Mouse (Mus musculus) kidney, postnatal 36 days (tissue): Measurements from ENCODE around the gene Phf2.

Experiments
- DNase-seq, 2 experiments: peaks; one replicate each; pipeline ENCODE4 v3.0.0; 2021 to 2022; ENCODE audit warnings: mixed read lengths in 2 of 2

Gene Phf2

GRCm38 (mm10) chr13:48802181-48802580 is 68.7 kb downstream of the Phf2 start:
- DNase-seq, result no peak

DNA sequence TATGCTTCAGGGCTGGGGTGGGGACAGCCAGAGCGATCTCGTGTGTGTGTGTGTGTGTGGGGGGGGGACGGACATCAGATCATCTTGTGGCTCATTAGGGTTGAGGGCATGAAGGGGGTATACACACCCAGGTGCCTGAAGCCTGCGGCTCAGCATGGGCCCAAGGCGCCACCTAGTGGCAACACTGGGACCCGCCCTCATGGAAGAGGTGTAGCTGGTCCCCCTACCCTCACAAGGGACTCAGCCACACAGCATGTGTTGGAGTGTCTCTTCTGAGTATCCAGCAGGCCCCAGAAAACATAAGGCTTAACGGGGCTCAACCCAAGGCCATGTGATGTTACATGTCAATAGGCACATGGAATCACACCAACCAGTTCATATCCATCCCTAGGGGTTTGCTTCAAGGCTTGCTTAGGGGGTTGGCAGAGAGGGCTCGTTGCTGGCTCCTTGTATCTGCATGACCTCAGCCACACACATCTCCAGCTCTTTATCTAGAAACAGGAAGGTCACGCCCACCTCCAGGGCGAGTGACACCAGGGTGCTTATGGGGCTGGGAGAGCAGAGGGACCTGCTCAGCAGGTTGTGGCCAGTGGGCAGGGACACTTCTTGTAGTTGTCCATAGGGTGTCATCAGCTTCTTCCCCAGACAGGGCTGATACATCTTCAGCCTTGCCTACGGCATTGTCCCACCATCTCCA is 69.9 kb downstream of the Phf2 start:
- DNase-seq, result peak; percentile 41 to 87

DNA sequence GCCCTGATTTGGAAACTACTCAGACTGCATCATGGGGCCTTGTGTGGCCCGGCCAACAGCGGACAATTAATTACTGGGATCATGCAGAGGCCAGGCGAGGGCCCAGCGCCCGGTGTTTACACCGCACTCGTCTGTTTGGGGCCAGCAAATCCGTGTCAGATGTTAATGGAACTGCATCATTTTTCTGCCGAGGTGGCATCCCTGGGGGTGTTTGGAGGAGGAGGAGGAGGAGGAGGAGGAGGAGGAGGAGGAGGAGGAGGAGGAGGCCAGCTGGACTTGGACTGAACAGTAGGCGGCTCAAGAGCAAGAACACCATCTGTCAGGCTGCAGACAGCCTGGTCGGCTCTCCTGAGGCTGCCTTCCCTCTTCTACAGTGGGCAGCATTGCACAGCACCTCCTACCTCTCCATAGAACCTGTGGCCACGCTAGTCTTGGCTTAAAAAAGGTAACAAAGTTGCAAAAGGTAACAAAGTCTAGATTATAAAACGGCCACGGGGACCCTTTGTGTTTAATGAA is 72.6 kb downstream of the Phf2 start:
- peak; percentile 25 to 36 for DNase-seq

- DNase-seq, result no peak
Observed at GRCm38 (mm10) chr13:48796906-48797305, 74.0 kb downstream of the Phf2 start.

DNA sequence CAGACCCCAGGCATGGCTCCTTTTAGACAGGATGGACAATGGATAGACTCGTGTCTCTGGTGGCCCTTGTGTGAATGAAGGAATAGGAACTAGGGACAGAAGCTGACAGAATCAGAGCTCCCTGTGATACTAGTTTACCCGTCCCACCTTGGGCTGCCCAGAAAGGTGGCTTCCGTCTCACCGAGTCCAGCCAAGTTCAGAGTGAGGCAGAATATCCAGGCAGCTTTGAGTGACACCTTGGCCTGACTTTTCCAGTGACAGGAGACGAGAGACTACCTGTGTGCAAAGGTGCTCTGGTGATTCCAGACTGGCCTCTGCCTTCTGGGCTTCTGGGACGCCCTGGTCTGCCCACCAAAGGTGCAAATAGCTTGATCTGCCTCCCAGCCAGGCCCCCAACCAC is 75.2 kb downstream of the Phf2 start:
- DNase-seq, result no peak

DNA sequence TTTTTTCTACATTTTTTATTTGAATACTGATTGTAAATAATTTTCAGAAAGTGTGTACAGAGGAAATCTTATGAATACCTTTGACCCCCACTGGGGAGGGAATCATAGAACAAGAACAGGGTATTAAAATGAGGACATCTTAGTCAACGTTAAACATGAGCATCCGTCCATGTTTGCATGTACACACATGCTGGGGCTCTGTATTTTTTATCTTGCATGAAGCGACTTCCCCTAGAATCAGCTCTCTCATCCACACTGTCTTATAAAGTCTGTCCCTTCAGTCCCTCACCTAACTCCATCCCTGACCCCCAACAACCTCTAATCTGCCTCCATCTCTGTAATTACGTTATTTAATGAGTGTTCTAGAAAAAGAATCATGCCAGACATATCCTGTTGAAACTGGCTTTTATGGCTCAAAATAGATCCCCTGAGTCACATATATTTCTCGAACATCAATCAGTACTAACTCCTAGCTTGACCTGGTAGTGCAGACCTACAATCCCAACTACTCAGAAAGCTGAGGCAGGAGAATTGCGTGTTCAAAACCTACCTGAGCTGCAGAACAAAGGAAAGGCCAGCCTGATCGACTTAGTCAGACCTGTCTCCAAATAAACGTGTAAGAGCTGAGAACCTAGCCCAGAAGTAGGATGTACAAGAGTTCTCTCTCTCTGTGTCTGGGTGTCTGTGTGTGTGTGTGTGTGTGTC is 86.2 kb downstream of the Phf2 start:
- DNase-seq, result no peak

GRCm38 (mm10) chr13:48784151-48784550 is 86.8 kb downstream of the Phf2 start:
- DNase-seq, result no peak

- peak; percentile 56 to 60 for DNase-seq
Observed at GRCm38 (mm10) chr13:48782727-48783725, 87.9 kb downstream of the Phf2 start.

- no peak for DNase-seq
Observed at GRCm38 (mm10) chr13:48780345-48781010, 90.4 kb downstream of the Phf2 start.

- DNase-seq, result no peak
Observed at GRCm38 (mm10) chr13:48779592-48780344, 91.2 kb downstream of the Phf2 start.

DNA sequence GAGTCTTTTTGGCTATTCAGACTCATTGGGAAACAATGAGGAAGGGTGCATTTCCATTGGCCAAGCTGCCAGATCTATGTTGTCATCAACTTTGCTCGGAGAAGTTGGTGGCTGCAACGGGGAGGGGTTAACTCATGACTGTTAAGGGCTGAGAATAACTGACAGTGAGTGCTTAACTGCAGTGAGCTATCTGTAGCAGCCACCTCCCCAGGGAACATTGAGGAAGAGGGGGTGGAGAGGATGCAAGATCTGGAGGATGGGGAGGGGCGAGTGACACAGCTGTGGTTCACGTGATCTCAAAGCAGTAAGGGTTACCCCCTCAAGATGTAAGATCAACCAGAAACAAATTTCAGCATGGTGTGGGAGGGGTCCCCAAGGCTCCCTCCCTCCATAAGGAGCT is 92.8 kb downstream of the Phf2 start:
- DNase-seq, result no peak

DNA sequence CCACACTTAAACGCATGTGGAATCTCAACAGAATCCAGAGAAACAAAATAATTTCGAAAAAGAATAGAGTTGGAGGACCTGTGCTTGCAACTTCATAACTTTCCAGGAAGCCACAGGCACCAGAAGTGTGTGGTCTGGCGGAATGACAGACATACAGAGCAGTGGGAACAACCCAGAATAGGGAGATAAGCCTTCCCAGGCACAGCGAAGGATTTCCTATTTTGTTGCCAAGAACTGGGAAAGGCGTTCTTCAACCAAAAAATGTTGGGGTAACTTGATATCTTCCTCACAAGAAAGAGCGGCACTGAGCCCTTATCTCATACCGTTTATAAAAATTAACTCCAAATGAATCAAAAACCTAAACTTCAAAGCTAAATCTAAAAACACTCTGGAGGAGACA is 96.4 kb downstream of the Phf2 start:
- DNase-seq, result no peak

DNA sequence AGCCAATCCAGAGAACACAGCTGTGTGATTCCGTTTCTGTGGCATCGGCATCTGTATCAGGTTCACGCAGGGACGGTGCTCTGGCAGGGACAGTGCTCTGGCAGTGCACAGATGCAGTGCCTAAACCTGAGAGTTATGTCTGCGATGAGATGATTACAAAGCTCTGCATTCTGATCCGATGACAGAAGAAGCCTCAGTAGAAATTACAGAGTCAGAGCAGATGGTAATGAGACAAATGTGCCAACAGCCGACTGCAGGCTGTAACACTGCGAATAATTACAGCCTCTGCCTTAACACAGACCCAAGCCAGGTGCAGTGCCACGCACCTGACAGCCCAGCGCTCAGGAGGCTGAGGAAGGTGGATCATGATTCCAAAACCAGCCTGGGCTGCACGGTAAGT is 102.8 kb downstream of the Phf2 start:
- DNase-seq, result no peak

GRCm38 (mm10) chr13:48763701-48764245 is 107.1 kb downstream of the Phf2 start:
- no peak for DNase-seq

GRCm38 (mm10) chr13:48760855-48761436 is 110.0 kb downstream of the Phf2 start:
- DNase-seq, result no peak

- DNase-seq, result no peak
Observed at GRCm38 (mm10) chr13:48756769-48757168, 114.2 kb downstream of the Phf2 start.
